Mouse (Mus musculus): Measurements from ENCODE around the gene Myadm.
"Not testable (repeated sequence)": the region's sequence is repeated elsewhere in the genome, so short reads cannot be mapped to it uniquely, and the experiment has no call there.

Myadm gene

GRCm38 (mm10) chr7:3290257-3291033, 1.6 kb downstream of the Myadm start:
- peak; percentile 77 for DNase-seq (ENCODE audit: low spot score)

- DNase-seq (ENCODE audit: low spot score), result no peak
These were observed 2.3 kb downstream of the Myadm start for GRCm38 (mm10) chr7:3291197-3291596.

GRCm38 (mm10) chr7:3291764-3292163, 2.9 kb downstream of the Myadm start:
- DNase-seq (ENCODE audit: low spot score), result no peak

DNA sequence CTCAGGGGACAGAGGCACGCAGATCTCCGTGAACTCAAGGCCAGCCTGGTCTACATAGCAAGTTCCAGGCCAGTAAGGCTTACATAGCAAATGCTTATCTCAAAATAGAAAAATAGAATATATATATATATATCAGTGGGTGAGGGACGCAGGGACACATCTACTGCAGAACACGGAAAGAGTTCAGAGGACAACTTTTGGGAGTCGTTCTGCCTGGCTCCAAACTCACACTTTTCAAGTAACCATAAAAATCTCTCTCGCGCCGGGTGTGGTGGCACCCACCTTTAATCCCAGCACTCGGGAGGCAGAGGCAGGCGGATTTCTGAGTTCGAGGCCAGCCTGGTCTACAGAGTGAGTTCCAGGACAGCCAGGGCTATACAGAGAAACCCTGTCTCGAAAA, 3.4 kb downstream of the Myadm start:
- not testable (repeated sequence) for DNase-seq (ENCODE audit: low spot score)

GRCm38 (mm10) chr7:3292791-3293190, 3.9 kb downstream of the Myadm start:
- DNase-seq (ENCODE audit: low spot score), result peak; percentile 44

DNA sequence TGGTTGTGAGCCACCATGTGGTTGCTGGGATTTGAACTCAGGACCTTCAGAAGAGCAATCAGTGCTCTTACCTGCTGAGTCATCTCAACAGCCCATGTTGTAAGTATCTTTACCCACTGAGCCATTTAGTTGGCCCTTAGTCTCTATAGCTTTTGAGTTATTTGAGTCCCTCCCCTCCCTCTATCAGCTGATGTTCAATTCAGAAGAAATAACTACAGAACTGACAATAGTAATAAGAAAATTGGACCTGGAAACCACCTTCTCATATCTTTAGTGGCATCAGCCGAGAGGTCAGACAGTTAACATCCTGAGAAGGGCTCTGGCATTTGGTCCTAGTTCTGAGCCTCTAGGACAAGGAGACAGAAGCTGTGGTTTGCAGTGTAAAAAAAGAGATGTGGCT, 5.9 kb downstream of the Myadm start:
- no peak for DNase-seq (ENCODE audit: low spot score)

- no peak for DNase-seq (ENCODE audit: low spot score)
These were observed 6.6 kb downstream of the Myadm start for GRCm38 (mm10) chr7:3295321-3296110.

- DNase-seq (ENCODE audit: low spot score), result no peak
These were observed 7.8 kb downstream of the Myadm start for GRCm38 (mm10) chr7:3296711-3297110.

- DNase-seq (ENCODE audit: low spot score), result no peak
These were observed 11.2 kb downstream of the Myadm start for GRCm38 (mm10) chr7:3299941-3300617.

GRCm38 (mm10) chr7:3300891-3301627, 12.2 kb downstream of the Myadm start:
- DNase-seq (ENCODE audit: low spot score), result no peak

DNA sequence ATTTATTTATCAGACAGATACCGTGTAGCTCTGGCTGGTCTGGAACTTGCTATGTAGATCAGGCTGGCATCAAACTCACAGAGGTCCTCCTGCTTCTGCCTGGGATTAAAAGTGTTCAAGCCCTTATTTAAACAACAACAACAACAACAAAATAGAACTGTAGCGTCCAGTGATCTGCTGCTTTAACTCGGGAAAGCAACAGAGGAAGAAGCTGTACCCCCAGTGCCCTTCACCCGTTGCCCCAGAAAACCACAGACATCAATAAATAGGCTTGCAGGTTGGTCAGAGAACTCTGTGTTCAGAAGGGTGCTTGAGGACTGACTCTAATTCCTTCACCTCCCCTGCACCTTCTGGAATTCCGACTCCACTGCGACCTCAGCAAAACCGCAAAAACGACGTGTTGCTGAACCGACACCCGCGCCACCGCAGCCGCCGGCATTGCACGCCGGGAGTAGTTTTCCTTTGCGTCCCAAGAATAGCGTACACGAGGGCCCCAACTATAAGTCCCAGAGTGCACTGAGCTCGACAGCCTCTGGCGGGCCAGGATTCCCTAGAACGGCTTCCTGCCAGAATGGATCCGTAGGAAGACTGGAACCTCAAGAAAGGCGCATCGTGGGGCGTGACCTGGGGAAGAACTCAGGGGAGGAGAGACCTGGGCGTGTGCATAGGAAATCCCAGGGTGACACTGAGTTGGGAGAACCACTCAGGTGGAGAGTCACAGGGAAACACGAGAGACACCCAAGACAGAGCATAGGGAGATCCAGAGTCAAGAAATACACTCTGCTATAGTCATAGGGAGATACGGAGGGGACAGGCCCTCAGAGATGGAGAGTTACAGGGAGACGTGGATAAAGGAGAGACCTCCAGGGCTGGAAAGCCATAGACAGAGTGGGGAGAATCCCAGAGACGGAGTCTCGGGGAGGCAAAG, 13.0 kb downstream of the Myadm start:
- DNase-seq (ENCODE audit: low spot score), result no peak

DNA sequence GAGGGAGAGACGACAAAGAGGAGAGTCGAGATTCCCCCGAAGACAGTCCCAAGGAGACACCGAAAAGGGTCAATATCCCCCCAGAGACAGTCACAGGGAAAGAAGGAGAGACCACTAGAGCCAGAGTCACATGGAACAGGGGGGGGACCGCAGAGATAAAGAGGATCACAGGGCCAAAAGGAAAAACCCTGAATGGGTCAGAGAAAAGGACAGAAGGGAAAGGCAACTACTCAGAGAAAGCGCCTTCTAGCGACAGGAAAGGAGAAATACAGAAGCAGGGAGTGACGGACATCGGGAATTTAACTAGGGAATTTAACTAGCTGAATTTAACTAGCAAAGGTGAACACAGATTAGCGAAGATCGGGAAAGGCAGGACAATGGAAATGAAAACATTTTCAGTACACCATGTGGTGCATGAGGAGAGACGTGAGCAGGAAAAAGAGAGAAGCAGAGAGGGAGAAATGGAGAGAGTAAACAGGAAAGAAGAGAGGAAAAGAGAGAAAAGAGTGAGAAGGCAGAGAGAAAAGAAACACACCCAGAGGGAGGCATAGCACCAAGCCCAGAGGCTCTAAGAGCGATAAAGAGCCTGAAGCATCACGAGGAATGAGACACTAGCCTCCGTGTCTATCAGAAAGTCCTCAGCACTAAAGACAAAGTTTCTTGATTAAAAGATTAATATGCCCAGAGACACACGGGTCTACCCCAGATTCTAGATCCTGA, 13.8 kb downstream of the Myadm start:
- DNase-seq (ENCODE audit: low spot score), result no peak

DNA sequence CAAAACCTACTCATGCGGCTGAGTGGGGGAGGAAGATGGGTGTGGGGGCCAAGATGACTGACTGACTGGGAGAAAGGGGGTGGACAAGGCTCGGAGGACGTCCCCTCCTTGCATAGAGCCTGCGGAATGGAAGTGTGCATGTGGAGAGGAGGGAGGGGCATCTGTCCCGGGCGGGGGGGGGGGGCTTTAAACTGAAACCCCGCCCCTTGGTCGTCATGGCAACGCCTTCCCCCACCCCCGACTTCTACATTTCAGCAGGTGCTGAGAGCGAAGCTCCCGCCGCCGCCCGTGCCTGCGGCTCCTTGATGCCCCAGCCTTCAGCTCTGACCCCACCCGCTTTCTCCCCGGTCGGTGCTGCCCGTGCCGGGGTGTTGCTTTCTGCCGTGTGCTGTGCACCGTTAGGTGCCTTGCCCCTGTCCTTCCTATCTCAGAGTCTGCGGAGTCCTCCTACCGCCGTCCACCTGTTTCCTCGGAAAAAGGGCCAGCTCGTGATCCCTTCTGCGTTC, 14.4 kb downstream of the Myadm start:
- no peak for DNase-seq (ENCODE audit: low spot score)

DNA sequence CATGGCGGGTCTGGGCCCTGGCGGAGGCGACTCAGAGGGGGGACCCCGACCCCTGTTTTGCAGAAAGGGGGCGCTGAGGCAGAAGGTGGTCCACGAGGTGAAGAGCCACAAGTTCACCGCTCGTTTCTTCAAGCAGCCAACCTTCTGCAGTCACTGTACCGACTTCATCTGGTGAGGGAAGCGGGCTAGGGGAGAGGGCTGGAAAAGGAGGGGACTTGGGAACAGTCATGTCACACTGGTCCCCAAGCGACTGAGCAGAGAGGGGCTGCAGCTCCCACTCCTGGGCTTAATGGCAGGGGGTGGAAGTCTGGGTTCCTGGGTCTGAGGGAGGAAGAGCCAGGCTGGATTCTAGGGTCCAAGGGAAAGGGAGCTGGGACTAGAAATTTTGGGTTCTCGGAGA, 14.9 kb downstream of the Myadm start:
- DNase-seq (ENCODE audit: low spot score), result no peak

GRCm38 (mm10) chr7:3304298-3304697, 15.4 kb downstream of the Myadm start:
- DNase-seq (ENCODE audit: low spot score), result no peak

GRCm38 (mm10) chr7:3306400-3306799, 17.5 kb downstream of the Myadm start:
- DNase-seq (ENCODE audit: low spot score), result no peak

- no peak for DNase-seq (ENCODE audit: low spot score)
These were observed 19.8 kb downstream of the Myadm start for GRCm38 (mm10) chr7:3308646-3309045.

GRCm38 (mm10) chr7:3310233-3310632, 21.4 kb downstream of the Myadm start:
- DNase-seq (ENCODE audit: low spot score), result no peak

DNA sequence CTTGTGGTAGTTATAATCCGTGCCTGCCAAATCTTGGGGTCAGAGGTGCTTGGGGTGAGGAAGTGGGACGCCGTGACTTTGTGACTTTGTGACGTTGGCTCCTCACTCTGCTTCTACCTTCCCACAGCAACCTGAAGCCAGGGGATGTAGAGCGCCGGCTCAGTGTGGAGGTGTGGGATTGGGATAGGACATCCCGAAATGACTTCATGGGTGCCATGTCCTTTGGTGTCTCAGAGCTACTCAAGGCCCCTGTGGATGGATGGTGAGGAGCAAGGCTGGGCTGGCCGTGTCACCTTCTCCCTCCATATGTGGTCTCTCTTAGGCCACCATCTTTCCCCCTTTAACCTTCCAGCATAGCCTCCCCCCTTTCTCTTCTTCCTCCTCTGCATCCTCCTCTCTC, 24.7 kb downstream of the Myadm start:
- no peak for DNase-seq (ENCODE audit: low spot score)

DNA sequence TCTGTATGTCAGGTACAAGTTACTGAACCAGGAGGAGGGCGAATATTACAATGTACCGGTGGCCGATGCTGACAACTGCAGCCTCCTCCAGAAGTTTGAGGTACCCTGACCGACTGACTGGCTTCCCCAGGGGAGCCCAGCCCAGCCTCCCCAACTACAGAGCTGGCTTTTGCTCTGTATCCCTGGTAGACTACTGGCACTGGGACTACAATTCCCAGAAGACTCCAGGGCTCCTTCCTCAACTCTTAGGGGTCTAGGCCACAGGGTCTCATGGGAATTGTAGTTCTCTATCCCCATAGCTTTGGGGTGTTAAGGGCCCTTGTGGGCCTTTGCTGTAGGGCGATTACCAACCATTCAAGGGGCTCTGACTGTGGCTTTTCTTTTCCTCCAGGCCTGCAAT, 25.2 kb downstream of the Myadm start:
- no peak for DNase-seq (ENCODE audit: low spot score)
